Comparison of ENCODE assay signal across 8 mouse cellular contexts in genomic region chr19:45782315-45783001, GRCm38 (mm10). TPM values are rescaled to one million over a fixed set of nuclear protein-coding genes. Genes with fewer than 3 reads are reported as not detected.
DNase-seq lines count a peak whose midpoint lies in the region; ATAC-seq and TF ChIP-seq lines count a peak whose summit lies in the region.

No protein-coding gene starts in this region.

- no peak for TF ChIP-seq RAD21 in MEL (IDR thresholded peaks at IDR 0.05; ENCODE audit: low read depth, low read length)

- peak overlapping the region; percentile 93 for H3K27ac ChIP-seq in MEL (ENCODE audit: control insufficient read depth, low read depth, low read length)
- peak overlapping the region; percentile 98 for H3K27ac ChIP-seq in forebrain, embryonic 16.5 days (ENCODE audit: low read length)
- peak overlapping the region; percentile 100 for H3K27ac ChIP-seq in layer of hippocampus, adult 2 months
- H3K27ac ChIP-seq in olfactory bulb, adult 2 months (ENCODE audit: insufficient read depth, low read depth, low read length): peak overlapping the region; percentile 82
- peak overlapping the region; percentile 68 for H3K27ac ChIP-seq in thymus, adult 2 months (ENCODE audit: control insufficient read depth, insufficient read depth, low read length)

- peaks cover 8 to 22% of the 10 kb centered on the region in 2 experiments for H3K36me3 ChIP-seq in MEL (ENCODE audit: control insufficient read depth in 1 of 2, insufficient read depth in 2 of 2, low read length in 2 of 2)
- peaks cover 2% of the 10 kb centered on the region; the same call in 1 of the 2 replicates for H3K36me3 ChIP-seq in forebrain, embryonic 16.5 days (ENCODE audit: control insufficient read depth, insufficient read depth)
- H3K36me3 ChIP-seq in thymus, adult 2 months (ENCODE audit: control insufficient read depth, insufficient read depth, low read length): peaks cover 23% of the 10 kb centered on the region

- peak overlapping the region; percentile 70 to 98 for H3K4me3 ChIP-seq in MEL (ENCODE audit: control insufficient read depth in 1 of 2, insufficient read depth in 1 of 2, low read depth in 2 of 2, low read length in 2 of 2)
- H3K4me3 ChIP-seq in forebrain, embryonic 16.5 days (replicated peaks; ENCODE audit: low read length): peak overlapping the region; percentile 100
- peak overlapping the region; percentile 98 for H3K4me3 ChIP-seq in layer of hippocampus, adult 2 months
- peak overlapping the region; percentile 85 for H3K4me3 ChIP-seq in lung, adult 2 months (replicated peaks; ENCODE audit: extremely low read depth, low read depth, low read length)
- H3K4me3 ChIP-seq in olfactory bulb, adult 2 months (ENCODE audit: insufficient read depth, low read depth, low read length): peak overlapping the region; percentile 72
- peak overlapping the region; percentile 92 for H3K4me3 ChIP-seq in thymus, adult 2 months (ENCODE audit: control insufficient read depth, insufficient read depth, low read length)

- WGBS in forebrain, embryonic 16.5 days: under 1% methylated on average over 36 of the region's 36 CpGs
- under 1% methylated on average over 36 of the region's 36 CpGs for WGBS in lung, adult 2 months
- under 1% methylated on average over 36 of the region's 36 CpGs for WGBS in olfactory bulb, adult 2 months
- WGBS in thymus, adult 2 months: 0% methylated on average over 36 of the region's 36 CpGs

- peak overlapping the region; percentile 75 for H3K4me2 ChIP-seq in forebrain, embryonic 16.5 days (ENCODE audit: low read length)

- no peaks in the 10 kb centered on the region for H3K27me3 ChIP-seq in MEL (ENCODE audit: control insufficient read depth in 1 of 2, insufficient read depth in 2 of 2, low read length in 2 of 2)
- no peaks in the 10 kb centered on the region for H3K27me3 ChIP-seq in forebrain, embryonic 16.5 days (replicated peaks; ENCODE audit: control insufficient read depth, insufficient read depth, low read length)
- H3K27me3 ChIP-seq in thymus, adult 2 months (ENCODE audit: control insufficient read depth, insufficient read depth, low read length): no peaks in the 10 kb centered on the region

- ATAC-seq in forebrain, embryonic 16.5 days: peak; percentile 8

- peaks cover 16 to 23% of the 10 kb centered on the region in 2 experiments for H3K4me1 ChIP-seq in MEL (ENCODE audit: control insufficient read depth in 1 of 2, insufficient read depth in 2 of 2, low read length in 2 of 2)
- H3K4me1 ChIP-seq in forebrain, embryonic 16.5 days (replicated peaks; ENCODE audit: control insufficient read depth, insufficient read depth, low read length): peaks cover 34% of the 10 kb centered on the region
- H3K4me1 ChIP-seq in lung, adult 2 months (ENCODE audit: control insufficient read depth, insufficient read depth, low read length): peaks cover 16% of the 10 kb centered on the region
- peaks cover 9% of the 10 kb centered on the region for H3K4me1 ChIP-seq in olfactory bulb, adult 2 months (ENCODE audit: control insufficient read depth, insufficient read depth, low read length)
- peaks cover 16% of the 10 kb centered on the region for H3K4me1 ChIP-seq in thymus, adult 2 months (replicated peaks; ENCODE audit: control insufficient read depth, insufficient read depth, low read length)

- TF ChIP-seq POLR2A in MEL (IDR thresholded peaks at IDR 0.05; ENCODE audit: control insufficient read depth in 1 of 2, insufficient read depth in 1 of 2, low read depth in 1 of 2, low read length in 2 of 2, poor library complexity in 1 of 2): no peak
- no peak for TF ChIP-seq POLR2A in lung, adult 2 months (IDR thresholded peaks at IDR 0.05; ENCODE audit: borderline replicate concordance, extremely low read depth, low read depth, low read length)
- no peak for TF ChIP-seq POLR2A in olfactory bulb, adult 2 months (IDR thresholded peaks at IDR 0.05; ENCODE audit: insufficient read depth, low read depth, low read length)
- TF ChIP-seq POLR2A in thymus, adult 2 months (IDR thresholded peaks at IDR 0.05; ENCODE audit: control insufficient read depth, extremely low read depth, insufficient read depth, low read length, poor library complexity): no peak

- H3K9me3 ChIP-seq in MEL (replicated peaks; ENCODE audit: insufficient read depth, low read length): no peaks in the 10 kb centered on the region
- no peaks in the 10 kb centered on the region for H3K9me3 ChIP-seq in forebrain, embryonic 16.5 days (ENCODE audit: control insufficient read depth, low read length)

- 0 out of 4 replicates have a peak, but pooled peaks of 1 of the 2 experiments have one; percentile 1 for TF ChIP-seq EP300 in MEL (IDR thresholded peaks at IDR 0.05; ENCODE audit: low read depth in 1 of 2, low read length in 2 of 2)

- peaks cover 36% of the 10 kb centered on the region for H3K79me2 ChIP-seq in MEL (ENCODE audit: control insufficient read depth, insufficient read depth, low read length, poor library complexity)

- H3K9ac ChIP-seq in MEL (ENCODE audit: control insufficient read depth, low read depth, low read length, poor library complexity, severe bottlenecking): peak overlapping the region; percentile 97
- H3K9ac ChIP-seq in forebrain, embryonic 16.5 days (replicated peaks; ENCODE audit: low read depth, low read length): peak overlapping the region; percentile 99

- peak; percentile 89 for DNase-seq in MEL (ENCODE audit: low read depth, low spot score)
- peak; percentile 82 for DNase-seq in cerebellum, adult 11-12 months
- peak; percentile 83 for DNase-seq in heart, postnatal 4 days
- DNase-seq in layer of hippocampus, adult 2 months (ENCODE audit: low spot score in 2 of 2): peak; percentile 49 to 57
- peak; percentile 77 for DNase-seq in lung, adult 2 months
- DNase-seq in thymus, adult 2 months: peak; percentile 66

- TF ChIP-seq CTCF in MEL (IDR thresholded peaks at IDR 0.05 in 2 of 3, conservative IDR thresholded peaks at IDR 0.05 in 1 of 3; ENCODE audit: control insufficient read depth in 1 of 3, insufficient read depth in 1 of 3, low read depth in 2 of 3, low read length in 3 of 3, poor library complexity in 1 of 3, severe bottlenecking in 1 of 3): no peak
- TF ChIP-seq CTCF in layer of hippocampus, adult 2 months (conservative IDR thresholded peaks at IDR 0.05): no peak
- TF ChIP-seq CTCF in lung, adult 2 months (IDR thresholded peaks at IDR 0.05; ENCODE audit: insufficient read depth, low read length): no peak
- no peak for TF ChIP-seq CTCF in olfactory bulb, adult 2 months (IDR thresholded peaks at IDR 0.05; ENCODE audit: insufficient read depth, low read depth, low read length)
- no peak for TF ChIP-seq CTCF in thymus, adult 2 months (IDR thresholded peaks at IDR 0.05; ENCODE audit: borderline replicate concordance, control insufficient read depth, extremely low read depth, insufficient read depth, low read length, poor library complexity)

TF ChIP-seq in MEL, 35 proteins besides CTCF, POLR2A, EP300 and RAD21 (continues in another document):
- TF ChIP-seq HCFC1 (IDR thresholded peaks at IDR 0.05; ENCODE audit: low read depth, low read length) (no peak; the same call in 1 of the 2 replicates), ZKSCAN1 (IDR thresholded peaks at IDR 0.05; ENCODE audit: low read depth, low read length) (no peak), CHD2 (IDR thresholded peaks at IDR 0.05; ENCODE audit: low read length) (no peak; the same call in 1 of the 2 replicates)

RNA-seq across cellular contexts. Expression of gene Mgea5, which starts 1.2 kb away (rescaled TPM):
- 54.4 and 64.2 TPM in 2 replicates for total RNA-seq in MEL (2012; rRNA removed)
- polyA plus RNA-seq in MEL (2012; ENCODE audit: insufficient read depth in 1 of 2, insufficient read length in 2 of 2, low read depth in 1 of 2, low replicate concordance in 2 of 2, missing spikeins in 1 of 2): 10 to 100 TPM in 1 of 2 experiments, not detected in 1; 67.0 TPM
- polyA plus RNA-seq in forebrain, embryonic 16.5 days (2015; fragmentation: Nextera tagmentation; extraction: Ambion mirVana): 77.0 and 90.5 TPM in 2 replicates
- 10 to 100 TPM; 82.8 to 89.2 TPM for total RNA-seq in heart, postnatal 4 days (2021)
- 100 to 1,000 TPM; 166 to 170 TPM for total RNA-seq in layer of hippocampus, adult 2 months (2021)
- 18.5 and 35.6 TPM in 2 replicates for polyA plus RNA-seq in lung, adult 2 months (2012; rRNA removed)
- polyA plus RNA-seq in olfactory bulb, adult 2 months (2012; ENCODE audit: insufficient read depth, insufficient read length, low replicate concordance, missing spikeins): 284 TPM in 1 of 2 replicates, not detected in the other
- 71.2 and 74.2 TPM in 2 replicates for polyA plus RNA-seq in thymus, adult 2 months (2012; rRNA removed)

RNA-seq across cellular contexts. Expression of gene Npm3, which starts 33.1 kb away (rescaled TPM):
- total RNA-seq in MEL (2012; rRNA removed): 417 and 426 TPM in 2 replicates
- 100 to 1,000 TPM in 1 of 2 experiments, not detected in 1; 602 TPM for polyA plus RNA-seq in MEL (2012; ENCODE audit: insufficient read depth in 1 of 2, insufficient read length in 2 of 2, low read depth in 1 of 2, low replicate concordance in 2 of 2, missing spikeins in 1 of 2)
- polyA plus RNA-seq in forebrain, embryonic 16.5 days (2015; fragmentation: Nextera tagmentation; extraction: Ambion mirVana): 6.7 and 10.6 TPM in 2 replicates
- total RNA-seq in heart, postnatal 4 days (2021): 10 to 100 TPM; 25.4 to 27.8 TPM
- total RNA-seq in layer of hippocampus, adult 2 months (2021): 1 to 10 TPM; 7.3 to 9.7 TPM
- polyA plus RNA-seq in lung, adult 2 months (2012; rRNA removed): 39.0 and 41.3 TPM in 2 replicates
- not detected in 2 replicates for polyA plus RNA-seq in olfactory bulb, adult 2 months (2012; ENCODE audit: insufficient read depth, insufficient read length, low replicate concordance, missing spikeins)
- 146 and 167 TPM in 2 replicates for polyA plus RNA-seq in thymus, adult 2 months (2012; rRNA removed)

RNA-seq across cellular contexts. Expression of gene Kcnip2, which starts 33.4 kb away (rescaled TPM):
- total RNA-seq in MEL (2012; rRNA removed): not detected in 2 replicates
- under 1 TPM in 1 of 2 experiments, not detected in 1; 0.14 TPM for polyA plus RNA-seq in MEL (2012; ENCODE audit: insufficient read depth in 1 of 2, insufficient read length in 2 of 2, low read depth in 1 of 2, low replicate concordance in 2 of 2, missing spikeins in 1 of 2)
- 12.3 and 14.6 TPM in 2 replicates for polyA plus RNA-seq in forebrain, embryonic 16.5 days (2015; fragmentation: Nextera tagmentation; extraction: Ambion mirVana)
- 10 to 100 TPM; 69.8 to 85.1 TPM for total RNA-seq in heart, postnatal 4 days (2021)
- 100 to 1,000 TPM; 212 to 222 TPM for total RNA-seq in layer of hippocampus, adult 2 months (2021)
- polyA plus RNA-seq in lung, adult 2 months (2012; rRNA removed): 1.1 and 1.4 TPM in 2 replicates
- not detected in 2 replicates for polyA plus RNA-seq in olfactory bulb, adult 2 months (2012; ENCODE audit: insufficient read depth, insufficient read length, low replicate concordance, missing spikeins)
- 4.6 and 13.5 TPM in 2 replicates for polyA plus RNA-seq in thymus, adult 2 months (2012; rRNA removed)

RNA-seq across cellular contexts. Expression of gene Fgf8, which starts 39.7 kb away (rescaled TPM):
- total RNA-seq in MEL (2012; rRNA removed): not detected in 2 replicates
- polyA plus RNA-seq in MEL (2012; ENCODE audit: insufficient read depth in 1 of 2, insufficient read length in 2 of 2, low read depth in 1 of 2, low replicate concordance in 2 of 2, missing spikeins in 1 of 2): not detected
- 0.31 and 0.43 TPM in 2 replicates for polyA plus RNA-seq in forebrain, embryonic 16.5 days (2015; fragmentation: Nextera tagmentation; extraction: Ambion mirVana)
- under 1 TPM in 1 of 2 experiments, not detected in 1; 0.45 TPM for total RNA-seq in heart, postnatal 4 days (2021)
- not detected for total RNA-seq in layer of hippocampus, adult 2 months (2021)
- polyA plus RNA-seq in lung, adult 2 months (2012; rRNA removed): not detected in 2 replicates
- polyA plus RNA-seq in olfactory bulb, adult 2 months (2012; ENCODE audit: insufficient read depth, insufficient read length, low replicate concordance, missing spikeins): not detected in 2 replicates
- 0.26 and 0.33 TPM in 2 replicates for polyA plus RNA-seq in thymus, adult 2 months (2012; rRNA removed)

Comparison
In these comparisons a context has a peak if more than half of its experiments do, and no peak if none do; other contexts are left out.
1. Peak in every context shown above with its lines: DNase-seq, ATAC-seq, H3K4me3 ChIP-seq and H3K27ac ChIP-seq.